Mouse (Mus musculus) embryonic fibroblast, embryonic 13.5 days (primary cell): ENCODE measurements at regions not wholly inside any gene's neighbourhood (a gene's known extent, or its start where the extent isn't known, plus 50 kb on each side); places are given as distances from the start of the nearest gene placed in this dataset.
A peak's percentile ranks its signal among the peaks of the same experiment; 100 is the strongest.

Experiments
- H3K27ac ChIP-seq: 2 replicates; pipeline ENCODE4 v1.5.1; 2012; ENCODE audit warnings: low read length, control low read depth, inconsistent platforms; ENCODE audit not compliant: insufficient read depth
- H3K4me1 ChIP-seq: 2 replicates; pipeline ENCODE4 v1.6.1; 2011; ENCODE audit warnings: low read length; ENCODE audit not compliant: control insufficient read depth, insufficient read depth
- H3K4me3 ChIP-seq: 2 replicates; pipeline ENCODE4 v1.5.1; 2011; ENCODE audit warnings: mild to moderate bottlenecking, control low read depth, low read length; ENCODE audit not compliant: insufficient read depth
- CTCF ChIP-seq: IDR thresholded peaks from 2 replicates; pipeline ENCODE4 v1.5.1; 2011; ENCODE audit warnings: mild to moderate bottlenecking, control low read depth, low read length, moderate library complexity, borderline replicate concordance; ENCODE audit not compliant: insufficient read depth
- POLR2A ChIP-seq: IDR thresholded peaks from 2 replicates; pipeline ENCODE4 v1.6.1; 2011; ENCODE audit warnings: low read depth, mild to moderate bottlenecking, control low read depth, low read length, moderate library complexity

DNA sequence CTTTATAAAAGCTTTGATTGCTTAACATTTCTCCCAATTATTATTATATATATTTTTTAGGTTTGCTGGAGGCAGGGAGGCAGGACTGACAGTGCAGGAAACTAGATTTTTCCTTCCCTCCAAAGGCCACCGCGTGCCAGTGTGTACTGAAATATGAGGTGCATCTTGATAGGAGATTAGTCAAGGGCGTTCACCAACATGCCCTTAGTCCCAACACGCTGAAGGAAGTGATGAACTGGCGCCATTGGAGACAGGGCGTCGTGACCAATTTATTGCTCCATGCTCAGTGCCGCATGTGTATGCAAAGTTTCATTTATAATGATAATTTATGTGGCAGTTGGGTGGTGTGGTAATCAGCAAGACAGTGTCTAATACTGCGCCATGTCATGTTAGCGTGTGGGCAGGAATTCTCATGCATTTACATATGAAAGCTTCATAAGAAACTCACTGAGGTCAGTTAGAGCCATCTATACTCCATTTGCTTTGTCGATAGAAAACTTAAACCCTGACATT, 66.2 kb downstream of the Isl1 start:
- Histone ChIP-seq H3K27ac (no peak overlapping the region), H3K4me3 (no peak overlapping the region), H3K4me1 (no peaks in the 10 kb centered on the region)
- TF ChIP-seq CTCF (no peak), POLR2A (no peak)

DNA sequence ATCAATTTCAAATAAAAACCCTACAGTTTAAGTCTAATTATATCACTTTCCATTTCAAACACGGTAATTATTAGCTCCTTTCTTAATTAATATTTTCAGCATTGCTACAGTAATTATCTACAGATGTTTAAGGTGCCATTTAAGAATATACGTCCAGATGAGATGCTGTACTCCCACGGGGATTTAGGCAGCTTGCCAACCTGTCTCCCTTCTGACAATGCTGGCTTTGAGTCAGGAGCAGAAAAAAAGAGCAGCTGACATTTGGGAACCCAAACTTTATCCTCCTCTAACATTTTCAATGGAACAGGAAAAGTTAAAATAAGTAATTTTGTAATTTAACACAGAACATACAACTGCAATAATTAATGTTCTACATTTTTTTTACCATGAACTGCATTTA, 94.4 kb downstream of the Isl1 start:
- TF ChIP-seq POLR2A (no peak), CTCF (no peak)
- no peak overlapping the region for H3K27ac ChIP-seq
- no peak overlapping the region for H3K4me3 ChIP-seq
- H3K4me1 ChIP-seq, result no peaks in the 10 kb centered on the region

DNA sequence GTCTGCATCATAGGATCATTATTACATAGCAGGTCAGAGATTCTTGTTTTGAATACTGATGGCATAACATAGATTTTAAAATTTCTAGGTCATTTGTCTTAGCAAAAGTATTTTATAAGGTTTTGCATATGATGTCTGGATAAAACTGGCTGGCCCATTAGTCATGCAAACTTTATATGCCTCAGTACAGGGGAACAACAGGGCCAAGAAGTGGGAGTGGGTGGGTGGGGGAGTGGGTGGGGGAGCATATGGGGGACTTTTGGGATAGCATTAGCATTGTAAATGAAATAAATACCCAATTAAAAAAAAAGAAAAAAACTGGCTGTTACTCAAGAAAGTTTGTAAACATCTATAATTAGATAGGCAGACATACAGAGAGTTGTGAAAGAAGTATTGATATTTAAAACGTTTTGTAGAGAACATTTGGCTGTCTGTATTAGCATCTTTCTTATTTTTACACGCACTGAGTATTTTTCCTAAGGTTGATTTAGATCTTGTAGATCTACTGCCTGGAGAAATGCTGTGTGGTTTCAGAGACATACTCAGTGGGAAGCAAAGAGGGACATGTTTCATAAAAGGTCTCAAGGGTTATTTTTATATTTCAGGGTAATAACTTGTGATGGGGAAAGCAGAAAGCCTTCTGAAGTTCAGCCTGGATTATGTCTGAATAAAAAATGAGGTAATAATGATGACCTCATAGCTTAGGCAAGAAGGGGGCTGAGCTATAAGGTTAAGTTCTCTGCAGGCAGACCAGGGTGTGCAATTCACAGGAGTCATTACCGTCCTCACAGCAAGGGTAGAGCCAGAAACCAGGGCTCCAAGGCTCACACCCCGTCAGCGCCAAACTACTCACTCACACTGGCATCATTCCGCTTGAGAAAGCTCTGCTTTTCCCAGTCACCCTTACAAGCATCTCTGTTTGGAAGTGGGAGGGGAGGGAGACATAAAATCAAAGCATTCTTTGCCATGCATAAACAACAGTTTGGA, 95.4 kb downstream of the Isl1 start:
- TF ChIP-seq POLR2A, result no peak
- TF ChIP-seq CTCF, result no peak
- H3K4me3 ChIP-seq, result no peak overlapping the region
- no peaks in the 10 kb centered on the region for H3K4me1 ChIP-seq
- H3K27ac ChIP-seq, result no peak overlapping the region

DNA sequence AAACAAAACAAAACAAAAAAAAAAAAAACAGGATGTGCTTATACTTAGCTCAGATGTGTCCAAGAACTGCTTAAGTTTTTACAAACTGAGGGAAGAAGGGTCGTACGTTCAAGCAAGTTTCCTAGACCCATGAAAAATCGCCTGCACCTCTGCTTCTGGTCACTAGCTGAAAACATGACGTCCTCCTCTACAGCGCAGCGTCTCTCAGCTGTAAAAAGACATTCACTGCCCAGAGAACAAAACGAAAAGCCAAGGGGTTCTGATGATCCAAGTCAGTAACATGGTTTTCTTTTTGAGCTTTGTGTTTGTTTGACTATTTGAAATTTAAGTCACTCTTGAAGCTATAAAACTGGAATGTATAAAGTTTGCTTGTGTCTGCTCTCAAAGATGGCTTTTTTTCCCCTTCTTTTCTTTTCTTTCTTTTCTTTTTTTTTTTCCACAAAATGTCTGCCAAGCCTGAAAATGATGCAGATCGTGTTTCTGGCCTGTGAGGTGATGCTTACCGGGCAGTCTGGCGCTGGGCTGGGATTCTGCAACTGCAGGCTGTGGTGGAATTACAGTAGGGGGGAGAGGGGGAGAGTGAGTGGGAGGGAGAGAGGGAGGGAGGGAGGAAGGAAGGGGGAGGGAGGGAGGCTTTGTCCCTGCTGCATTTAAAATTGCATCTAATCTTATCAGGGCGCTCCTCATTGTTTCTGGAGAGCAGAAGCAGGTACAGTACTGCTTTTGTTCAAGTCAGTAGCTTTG, 108.1 kb downstream of the Isl1 start:
- no peak overlapping the region for H3K27ac ChIP-seq
- TF ChIP-seq POLR2A (no peak), CTCF (no peak)
- H3K4me3 ChIP-seq, result peak overlapping the region; percentile 21; the same call in 1 of the 2 replicates
- no peaks in the 10 kb centered on the region for H3K4me1 ChIP-seq

DNA sequence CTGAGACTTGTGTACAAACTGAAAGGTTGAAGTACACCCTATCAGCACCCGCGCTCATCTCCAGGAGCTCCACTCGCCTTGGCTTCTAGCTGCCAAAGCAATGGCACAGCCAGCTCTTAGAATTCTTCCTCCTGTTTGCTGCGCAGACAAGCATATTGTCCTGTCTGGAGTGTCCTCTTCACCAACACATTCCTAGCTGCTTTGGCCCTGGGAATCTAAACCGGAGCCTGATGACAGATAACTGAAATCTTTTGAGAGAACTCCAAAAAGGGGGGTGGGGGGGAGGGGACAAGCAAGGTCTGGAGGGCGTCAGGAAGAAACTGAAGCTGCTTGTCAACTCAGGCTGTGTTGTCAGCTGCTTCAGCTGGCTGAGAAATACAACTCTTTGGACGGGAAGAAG, 122.4 kb downstream of the Isl1 start:
- H3K4me1 ChIP-seq, result no peaks in the 10 kb centered on the region
- TF ChIP-seq POLR2A, result no peak
- TF ChIP-seq CTCF, result no peak
- no peak overlapping the region for H3K27ac ChIP-seq
- H3K4me3 ChIP-seq, result no peak overlapping the region

DNA sequence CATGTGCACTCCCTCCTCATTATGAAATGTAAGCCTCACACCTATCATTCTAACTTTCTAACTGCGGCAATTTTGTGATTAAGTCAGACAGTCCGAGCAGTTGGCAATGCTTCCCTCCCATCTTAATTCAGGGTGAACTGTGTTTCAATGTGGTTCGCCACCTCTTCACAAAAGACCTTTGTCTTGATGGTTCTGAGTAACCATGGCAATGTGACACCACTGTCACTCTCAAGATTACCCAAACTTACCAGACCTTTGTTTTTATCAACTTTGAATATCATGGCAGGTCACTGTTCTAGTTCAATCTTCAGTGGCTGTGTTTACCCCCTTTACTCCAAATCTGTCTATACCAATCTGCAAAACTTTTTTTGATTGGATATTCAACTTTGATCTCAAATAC, 131.7 kb downstream of the Isl1 start:
- no peaks in the 10 kb centered on the region for H3K4me1 ChIP-seq
- no peak overlapping the region for H3K27ac ChIP-seq
- no peak overlapping the region for H3K4me3 ChIP-seq
- no peak for TF ChIP-seq POLR2A
- TF ChIP-seq CTCF, result no peak

DNA sequence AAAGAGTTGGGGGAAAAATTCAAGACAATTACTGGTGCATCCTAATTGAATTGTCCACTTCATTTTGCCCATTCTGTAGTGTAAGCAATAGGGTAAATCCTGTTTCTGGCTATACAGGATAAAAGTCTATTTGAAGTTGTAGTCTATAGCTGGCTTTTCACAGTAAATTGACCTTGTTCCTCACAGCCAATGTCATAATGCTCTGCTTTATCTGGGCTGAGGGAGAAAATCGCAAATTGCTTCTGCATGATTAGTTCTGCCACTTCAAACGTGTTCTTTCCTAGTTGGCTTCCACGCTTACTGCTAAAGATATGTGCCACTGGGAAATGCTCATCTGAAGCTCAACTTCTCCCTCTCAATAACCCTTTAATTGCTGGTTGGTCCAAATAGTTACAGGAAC, 134.5 kb downstream of the Isl1 start:
- no peak overlapping the region for H3K27ac ChIP-seq
- TF ChIP-seq POLR2A, result no peak
- no peak for TF ChIP-seq CTCF
- H3K4me1 ChIP-seq, result no peaks in the 10 kb centered on the region
- H3K4me3 ChIP-seq, result no peak overlapping the region

DNA sequence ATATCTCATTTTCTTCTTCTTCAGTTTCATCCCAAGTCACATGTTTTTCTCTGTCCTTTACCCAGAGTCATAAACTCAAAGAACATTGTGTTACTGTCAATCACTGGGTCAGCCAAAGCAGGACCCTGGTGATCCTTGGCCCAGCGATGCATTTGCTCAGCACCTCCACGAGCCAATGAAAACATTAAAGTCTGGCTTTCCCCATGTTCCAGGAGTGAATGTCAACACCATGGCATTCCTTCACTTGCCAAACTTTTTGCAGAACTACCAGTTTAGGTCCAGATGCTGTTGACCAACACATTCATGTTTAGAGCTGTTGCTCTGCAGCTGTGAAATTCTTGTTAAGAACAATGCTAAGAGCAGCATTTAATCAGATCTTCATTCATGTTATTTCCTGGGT, 135.6 kb downstream of the Isl1 start:
- no peak for TF ChIP-seq CTCF
- TF ChIP-seq POLR2A, result no peak
- Histone ChIP-seq H3K4me1 (no peaks in the 10 kb centered on the region), H3K4me3 (no peak overlapping the region), H3K27ac (no peak overlapping the region)

DNA sequence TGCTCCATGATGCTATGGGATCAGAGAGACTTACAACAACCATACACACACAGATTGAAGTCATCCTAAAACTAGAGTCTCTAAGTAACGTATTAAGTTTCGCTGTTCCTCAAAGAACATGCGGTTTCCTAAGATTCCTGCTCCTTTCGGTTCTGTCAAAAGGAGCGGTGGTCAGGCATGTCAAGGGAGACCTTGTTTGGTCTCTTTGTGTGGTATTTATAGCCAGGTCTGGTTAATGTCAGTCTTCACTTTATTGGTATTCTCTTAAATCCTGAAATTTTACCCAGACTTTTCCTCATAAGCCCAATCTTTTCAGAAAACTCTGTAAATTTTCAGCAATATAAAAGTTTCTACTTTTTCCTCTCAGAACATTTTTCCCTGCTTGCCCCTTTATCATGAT, 166.5 kb downstream of the Isl1 start:
- Histone ChIP-seq H3K4me1 (no peaks in the 10 kb centered on the region), H3K27ac (no peak overlapping the region)
- TF ChIP-seq POLR2A (no peak), CTCF (no peak)

More for the DNA sequence above, 166.5 kb downstream of the Isl1 start:
- H3K4me3 ChIP-seq, result no peak overlapping the region
